Mouse (Mus musculus): ENCODE measurements at regions not wholly inside any gene's neighbourhood (a gene's known extent, or its start where the extent isn't known, plus 50 kb on each side); places are given as distances from the start of the nearest gene placed in this dataset.

- no peak for DNase-seq
Measured at GRCm38 (mm10) chr2:173930606-173931177, 145.4 kb upstream of the Stx16 start.

GRCm38 (mm10) chr2:173935706-173936105 is 140.4 kb upstream of the Stx16 start:
- no peak for DNase-seq

GRCm38 (mm10) chr2:173937531-173938439 is 138.3 kb upstream of the Stx16 start:
- no peak for DNase-seq

- DNase-seq: no peak
Measured at GRCm38 (mm10) chr2:173938440-173938787, 137.7 kb upstream of the Stx16 start.

- DNase-seq: no peak
Measured at GRCm38 (mm10) chr2:173945441-173945840, 130.7 kb upstream of the Stx16 start.

GRCm38 (mm10) chr2:173948586-173948985 is 127.5 kb upstream of the Stx16 start:
- no peak for DNase-seq

GRCm38 (mm10) chr2:173950164-173950891 is 125.8 kb upstream of the Stx16 start:
- DNase-seq: no peak

- DNase-seq: no peak
Measured at GRCm38 (mm10) chr2:173966111-173966510, 110.0 kb upstream of the Stx16 start.

GRCm38 (mm10) chr2:173970789-173971188 is 105.3 kb upstream of the Stx16 start:
- no peak for DNase-seq

- no peak for DNase-seq
Measured at GRCm38 (mm10) chr2:173976314-173977053, 99.6 kb upstream of the Stx16 start.

GRCm38 (mm10) chr2:173977236-173978053 is 98.7 kb upstream of the Stx16 start:
- DNase-seq: no peak

GRCm38 (mm10) chr2:173978138-173978765 is 97.9 kb upstream of the Stx16 start:
- no peak for DNase-seq

- no peak for DNase-seq
Measured at GRCm38 (mm10) chr2:173981036-173981435, 95.1 kb upstream of the Stx16 start.

- no peak for DNase-seq
Measured at GRCm38 (mm10) chr2:173987516-173987915, 88.6 kb upstream of the Stx16 start.

GRCm38 (mm10) chr2:173987921-173988320 is 88.2 kb upstream of the Stx16 start:
- DNase-seq: no peak

- no peak for DNase-seq
Measured at GRCm38 (mm10) chr2:173988641-173989336, 87.3 kb upstream of the Stx16 start.

GRCm38 (mm10) chr2:173990664-173991063 is 85.4 kb upstream of the Stx16 start:
- DNase-seq: no peak

- DNase-seq: no peak
Measured at GRCm38 (mm10) chr2:173991447-173991846, 84.7 kb upstream of the Stx16 start.

GRCm38 (mm10) chr2:173992041-173992440 is 84.1 kb upstream of the Stx16 start:
- DNase-seq: no peak

- no peak for DNase-seq
Measured at GRCm38 (mm10) chr2:173993431-173993955, 82.6 kb upstream of the Stx16 start.
